Mouse (Mus musculus) naive thymus-derived CD4-positive, alpha-beta T cell, adult 2 months (primary cell): ENCODE results near the gene Atf7.

ENCODE experiments used
- DNase-seq: peaks from one replicate; pipeline ENCODE4 v3.0.0-alpha.2; 2011; ENCODE audit warnings: low read depth

Gene Atf7

DNA sequence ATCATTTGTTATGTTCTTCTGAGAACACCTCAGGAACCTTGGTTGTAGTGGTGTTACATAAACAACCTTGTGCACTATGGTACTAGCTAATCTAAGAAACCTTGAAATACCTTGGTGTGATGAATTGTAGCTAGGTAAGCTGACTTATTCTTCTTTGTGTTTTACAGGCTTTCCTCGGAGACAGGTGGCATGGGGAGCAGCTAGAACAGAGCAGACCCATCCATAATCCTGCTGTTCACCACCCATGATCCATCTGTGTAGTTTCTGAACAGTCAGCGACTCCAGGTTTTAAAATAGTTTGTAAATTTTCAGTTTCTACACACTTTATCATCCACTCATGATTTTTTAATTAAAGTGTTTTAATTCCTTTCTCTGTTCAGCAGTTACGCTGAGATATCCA is 126.9 kb downstream of the Atf7 start:
- DNase-seq, result no peak

DNA sequence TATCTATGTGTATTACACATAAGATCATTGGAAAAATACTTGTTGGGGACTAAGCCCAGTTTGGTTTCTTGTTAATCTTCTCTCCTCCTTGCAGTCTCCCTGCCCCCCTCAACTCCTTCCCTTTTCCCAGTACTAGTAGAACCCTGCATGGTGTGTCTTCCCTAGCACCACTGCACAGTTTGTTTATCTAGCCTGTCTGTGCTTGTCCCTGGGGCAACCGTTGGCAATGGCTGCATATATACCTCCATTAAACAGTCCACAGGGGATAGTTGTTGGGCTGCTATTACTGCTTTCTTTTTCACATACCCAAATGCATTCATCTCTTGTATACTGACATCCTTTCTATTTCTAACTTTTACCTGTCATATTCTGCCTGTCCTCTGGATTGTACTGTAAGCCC is 137.6 kb downstream of the Atf7 start:
- no peak for DNase-seq

DNA sequence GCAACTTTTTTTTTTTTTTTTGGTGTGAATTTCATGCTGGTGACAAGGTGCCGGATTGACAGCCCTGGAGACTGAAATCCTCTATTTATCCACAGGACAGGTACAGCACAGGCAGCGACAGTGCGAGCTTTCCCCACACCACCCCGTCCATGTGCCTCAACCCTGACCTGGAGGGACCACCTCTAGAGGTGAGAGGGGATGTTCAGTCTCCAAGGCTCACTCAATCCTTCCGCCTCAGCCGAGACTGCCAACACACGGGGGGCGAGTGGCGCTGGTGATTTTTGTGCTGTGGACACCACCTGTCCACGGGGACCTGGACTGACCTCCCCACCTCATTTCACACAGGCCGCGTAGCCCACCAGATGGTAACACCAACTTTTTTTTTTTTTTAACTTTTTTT is 139.4 kb downstream of the Atf7 start:
- no peak for DNase-seq

DNA sequence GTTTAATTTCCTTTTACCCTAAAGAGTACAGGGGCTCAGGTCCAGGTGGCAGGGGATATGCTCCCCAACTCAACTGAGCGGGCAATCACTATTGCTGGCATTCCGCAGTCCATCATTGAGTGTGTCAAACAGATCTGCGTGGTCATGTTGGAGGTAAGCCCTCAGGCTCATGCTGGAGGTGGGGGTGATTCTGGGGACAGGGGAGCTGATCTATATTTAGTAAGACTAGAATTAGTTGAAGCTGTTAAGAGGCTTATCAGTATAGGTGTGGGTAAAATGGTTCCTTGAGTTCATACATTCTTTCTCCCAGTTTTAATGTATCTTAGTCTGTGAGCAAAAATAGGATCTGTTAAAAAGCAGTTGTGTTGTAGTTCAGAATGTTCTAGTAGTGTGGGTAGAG is 142.1 kb downstream of the Atf7 start:
- no peak for DNase-seq
